In the genomic region with DNA sequence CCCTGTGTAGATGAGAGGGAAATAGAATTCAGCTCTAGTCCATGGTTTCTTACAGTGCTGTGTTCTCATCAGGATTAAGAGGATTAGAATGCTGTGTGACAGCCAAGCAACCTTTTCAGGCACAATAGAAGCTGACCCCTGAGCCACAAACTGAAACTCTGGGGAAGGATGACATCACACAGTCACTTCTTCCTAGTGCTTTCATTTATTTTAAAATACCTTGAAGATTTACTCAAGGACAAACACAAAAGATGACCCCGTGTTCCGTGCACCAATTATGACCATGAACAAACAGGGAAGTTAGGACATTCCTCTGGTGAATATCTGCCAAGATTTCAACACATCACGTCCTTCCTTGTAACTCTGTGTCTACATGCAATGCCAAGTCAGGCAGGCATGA, we compare ENCODE assay signal across 9 mouse cellular contexts.
DNase-seq lines count a peak whose midpoint lies in the region; ATAC-seq lines count a peak whose summit lies in the region.
"Had no signal": no experiment of that assay in that cellular context is flagged by ENCODE, and none has a peak within 500 bp of the region (broad histone marks: within the 10 kb centered on the region; RNA-seq: fewer than 3 reads in every experiment).

No protein-coding gene starts in this region.

- DNase-seq in embryo, embryonic 11 days = peak; percentile 5
- no peak for DNase-seq in embryo, embryonic 10 days (ENCODE audit: low spot score)
- peak; percentile 3 to 37 for DNase-seq in kidney, postnatal 25 days
- no peak for DNase-seq in kidney, postnatal 10 days
- DNase-seq in adrenal gland, postnatal 36 days = peak; percentile 13
- no peak for DNase-seq in thymus, postnatal 10 days (ENCODE audit: low spot score in 2 of 2)
- DNase-seq in left cerebral cortex, postnatal 4 days = no peak
- DNase-seq: B cell, adult 2 months had no signal

- ATAC-seq in megakaryocyte progenitor cell, adult 5-6 weeks (replicated peaks; ENCODE audit: poor library complexity) = peak; percentile 77

- intact Hi-C loops in left cerebral cortex, postnatal 4 days (cut with DNase I) = no loop called here

Comparison
In these comparisons a context has a peak if more than half of its experiments do, and no peak if none do; other contexts are left out.
1. DNase-seq: peak in embryo, embryonic 11 days (single experiment), kidney, postnatal 25 days (2 of 2) and adrenal gland, postnatal 36 days (2 of 2); none in embryo, embryonic 10 days (single experiment), kidney, postnatal 10 days (single experiment), thymus, postnatal 10 days (0 of 2) and left cerebral cortex, postnatal 4 days (single experiment).